Mouse (Mus musculus) spleen, postnatal 36 days (tissue): ENCODE results near the gene Ssx9.
"Not testable (repeated sequence)": the region's sequence is repeated elsewhere in the genome, so short reads cannot be mapped to it uniquely, and the experiment has no call there.

Experiments used
- DNase-seq, 2 experiments: peaks; one replicate each; pipeline ENCODE4 v3.0.0; 2022; ENCODE audit warnings: low spot score in 2 of 2, mixed read lengths in 1 of 2

Gene Ssx9

GRCm38 (mm10) chrX:8748132-8748531 is at the start of gene Ssx9:
Gene Ssx9, plus strand, starts transcription at chrX:8748432.
- DNase-seq, result not testable (repeated sequence)

GRCm38 (mm10) chrX:8732907-8733306 is 15.3 kb upstream of the Ssx9 start:
- DNase-seq, result no peak

GRCm38 (mm10) chrX:8803391-8803790 is 55.2 kb downstream of the Ssx9 start, which contains the start of gene Ssxb5:
Gene Ssxb5, plus strand, starts transcription at chrX:8803691.
- DNase-seq, result not testable (repeated sequence)
